Mouse (Mus musculus): ENCODE results near the gene Zswim3.

- TF ChIP-seq CTCF (IDR thresholded peaks at IDR 0.05; ENCODE audit: borderline replicate concordance, extremely low read depth, insufficient read depth, insufficient read length): peak; percentile 72; the same call in 1 of the 2 replicates
- no peak for TF ChIP-seq POLR2A (IDR thresholded peaks at IDR 0.05; ENCODE audit: borderline replicate concordance, extremely low read depth, insufficient read depth, insufficient read length, poor library complexity, severe bottlenecking)
Observed at GRCm38 (mm10) chr2:164793236-164793635, 11.7 kb upstream of the Zswim3 start.

Measured in brain, embryonic 14.5 days (tissue).